Mouse (Mus musculus): ENCODE results near the gene Stox1. TPM values are rescaled to one million over a fixed set of nuclear protein-coding genes. Genes with fewer than 3 reads are reported as not detected.

Stox1 gene
- polyA plus RNA-seq, 1 experiment from 2014 or later, result 2.7 TPM

- no peak for ATAC-seq (ENCODE audit: low FRiP score)
- Histone ChIP-seq H3K9ac (ENCODE audit: low read depth, low read length) (no peak overlapping the region), H3K27me3 (ENCODE audit: control insufficient read depth, insufficient read depth, low read length) (no peaks in the 10 kb centered on the region), H3K9me3 (ENCODE audit: control insufficient read depth, low read length) (no peaks in the 10 kb centered on the region), H3K4me1 (replicated peaks; ENCODE audit: control insufficient read depth, insufficient read depth, low read length) (no peaks in the 10 kb centered on the region), H3K4me3 (ENCODE audit: low read depth, low read length) (no peak overlapping the region), H3K27ac (ENCODE audit: low read depth, low read length) (no peak overlapping the region), H3K36me3 (ENCODE audit: control insufficient read depth, insufficient read depth, low read length) (no peaks in the 10 kb centered on the region), H3K4me2 (replicated peaks; ENCODE audit: low read depth, low read length) (no peak overlapping the region)
- 67% methylated on average over 10 of the region's 10 CpGs for WGBS
- no peak for DNase-seq (ENCODE audit: low spot score)
Measured at GRCm38 (mm10) chr10:62713457-62713856, 12.5 kb downstream of the Stox1 start.

GRCm38 (mm10) chr10:62703579-62703978 lies 22.3 kb downstream of the Stox1 start:
- Histone ChIP-seq H3K27ac (ENCODE audit: low read depth, low read length) (no peak overlapping the region), H3K27me3 (ENCODE audit: control insufficient read depth, insufficient read depth, low read length) (no peaks in the 10 kb centered on the region), H3K4me3 (ENCODE audit: low read depth, low read length) (no peak overlapping the region), H3K9me3 (ENCODE audit: control insufficient read depth, low read length) (no peaks in the 10 kb centered on the region), H3K9ac (ENCODE audit: low read depth, low read length) (no peak overlapping the region), H3K4me2 (replicated peaks; ENCODE audit: low read depth, low read length) (no peak overlapping the region), H3K4me1 (replicated peaks; ENCODE audit: control insufficient read depth, insufficient read depth, low read length) (no peaks in the 10 kb centered on the region), H3K36me3 (ENCODE audit: control insufficient read depth, insufficient read depth, low read length) (no peaks in the 10 kb centered on the region)
- ATAC-seq (ENCODE audit: low FRiP score) (no peak), DNase-seq (ENCODE audit: low spot score) (no peak)
- 84% methylated on average over 4 of the region's 4 CpGs for WGBS

- ATAC-seq (ENCODE audit: low FRiP score) (no peak), DNase-seq (ENCODE audit: low spot score) (no peak)
- no peak overlapping the region for H3K27ac ChIP-seq (ENCODE audit: low read depth, low read length)
- no peaks in the 10 kb centered on the region for H3K36me3 ChIP-seq (ENCODE audit: control insufficient read depth, insufficient read depth, low read length)
- no peaks in the 10 kb centered on the region for H3K4me1 ChIP-seq (replicated peaks; ENCODE audit: control insufficient read depth, insufficient read depth, low read length)
- H3K27me3 ChIP-seq (ENCODE audit: control insufficient read depth, insufficient read depth, low read length), result no peaks in the 10 kb centered on the region
- H3K9ac ChIP-seq (ENCODE audit: low read depth, low read length), result no peak overlapping the region
- 82% methylated on average over 4 of the region's 4 CpGs for WGBS
- no peaks in the 10 kb centered on the region for H3K9me3 ChIP-seq (ENCODE audit: control insufficient read depth, low read length)
- H3K4me2 ChIP-seq (replicated peaks; ENCODE audit: low read depth, low read length), result no peak overlapping the region
- H3K4me3 ChIP-seq (ENCODE audit: low read depth, low read length), result no peak overlapping the region
Measured at GRCm38 (mm10) chr10:62702436-62702835, 23.5 kb downstream of the Stox1 start.

GRCm38 (mm10) chr10:62692771-62693170 lies 33.2 kb downstream of the Stox1 start:
- Histone ChIP-seq H3K9me3 (ENCODE audit: control insufficient read depth, low read length) (no peaks in the 10 kb centered on the region), H3K9ac (ENCODE audit: low read depth, low read length) (no peak overlapping the region), H3K4me2 (replicated peaks; ENCODE audit: low read depth, low read length) (no peak overlapping the region), H3K4me1 (replicated peaks; ENCODE audit: control insufficient read depth, insufficient read depth, low read length) (no peaks in the 10 kb centered on the region), H3K4me3 (ENCODE audit: low read depth, low read length) (no peak overlapping the region), H3K27me3 (ENCODE audit: control insufficient read depth, insufficient read depth, low read length) (no peaks in the 10 kb centered on the region; the same call in 1 of the 2 replicates), H3K27ac (ENCODE audit: low read depth, low read length) (no peak overlapping the region), H3K36me3 (ENCODE audit: control insufficient read depth, insufficient read depth, low read length) (no peaks in the 10 kb centered on the region)
- 60% methylated on average over 8 of the region's 8 CpGs for WGBS
- no peak for ATAC-seq (ENCODE audit: low FRiP score)
- DNase-seq (ENCODE audit: low spot score), result no peak

GRCm38 (mm10) chr10:62692244-62692643 lies 33.7 kb downstream of the Stox1 start:
- Histone ChIP-seq H3K4me2 (replicated peaks; ENCODE audit: low read depth, low read length) (no peak overlapping the region), H3K9ac (ENCODE audit: low read depth, low read length) (no peak overlapping the region), H3K27me3 (ENCODE audit: control insufficient read depth, insufficient read depth, low read length) (no peaks in the 10 kb centered on the region; the same call in 1 of the 2 replicates), H3K27ac (ENCODE audit: low read depth, low read length) (no peak overlapping the region), H3K4me3 (ENCODE audit: low read depth, low read length) (no peak overlapping the region), H3K9me3 (ENCODE audit: control insufficient read depth, low read length) (no peaks in the 10 kb centered on the region), H3K36me3 (ENCODE audit: control insufficient read depth, insufficient read depth, low read length) (no peaks in the 10 kb centered on the region), H3K4me1 (replicated peaks; ENCODE audit: control insufficient read depth, insufficient read depth, low read length) (peaks cover 4% of the 10 kb centered on the region; the same call in 1 of the 2 replicates)
- DNase-seq (ENCODE audit: low spot score) (no peak), ATAC-seq (ENCODE audit: low FRiP score) (no peak)
- WGBS, result 78% methylated on average over 3 of the region's 3 CpGs

- no peak overlapping the region for H3K4me3 ChIP-seq (ENCODE audit: low read depth, low read length)
- no peaks in the 10 kb centered on the region for H3K36me3 ChIP-seq (ENCODE audit: control insufficient read depth, insufficient read depth, low read length)
- WGBS, result 27% methylated on average over 15 of the region's 15 CpGs
- 0 out of 2 replicates have a peak overlapping the region, but pooled peaks have one; percentile 11 for H3K9ac ChIP-seq (ENCODE audit: low read depth, low read length)
- no peaks in the 10 kb centered on the region for H3K9me3 ChIP-seq (ENCODE audit: control insufficient read depth, low read length)
- DNase-seq (ENCODE audit: low spot score), result peak; percentile 67
- H3K27me3 ChIP-seq (ENCODE audit: control insufficient read depth, insufficient read depth, low read length), result peaks cover 17% of the 10 kb centered on the region
- peaks cover 4% of the 10 kb centered on the region; the same call in 1 of the 2 replicates for H3K4me1 ChIP-seq (replicated peaks; ENCODE audit: control insufficient read depth, insufficient read depth, low read length)
- no peak overlapping the region; the same call in 1 of the 2 replicates for H3K4me2 ChIP-seq (replicated peaks; ENCODE audit: low read depth, low read length)
- ATAC-seq (ENCODE audit: low FRiP score), result peak; percentile 88
- H3K27ac ChIP-seq (ENCODE audit: low read depth, low read length), result peak overlapping the region; percentile 71
Measured at GRCm38 (mm10) chr10:62687032-62687674, 38.8 kb downstream of the Stox1 start.

- no peak for DNase-seq (ENCODE audit: low spot score)
- no peaks in the 10 kb centered on the region for H3K9me3 ChIP-seq (ENCODE audit: control insufficient read depth, low read length)
- 64% methylated on average over 5 of the region's 5 CpGs for WGBS
- no peak overlapping the region for H3K4me2 ChIP-seq (replicated peaks; ENCODE audit: low read depth, low read length)
- no peak overlapping the region for H3K27ac ChIP-seq (ENCODE audit: low read depth, low read length)
- ATAC-seq (ENCODE audit: low FRiP score), result no peak
- H3K36me3 ChIP-seq (ENCODE audit: control insufficient read depth, insufficient read depth, low read length), result no peaks in the 10 kb centered on the region
- H3K27me3 ChIP-seq (ENCODE audit: control insufficient read depth, insufficient read depth, low read length), result peaks cover 17% of the 10 kb centered on the region
- H3K4me3 ChIP-seq (ENCODE audit: low read depth, low read length), result no peak overlapping the region
- peaks cover 4% of the 10 kb centered on the region; the same call in 1 of the 2 replicates for H3K4me1 ChIP-seq (replicated peaks; ENCODE audit: control insufficient read depth, insufficient read depth, low read length)
- H3K9ac ChIP-seq (ENCODE audit: low read depth, low read length), result no peak overlapping the region
Measured at GRCm38 (mm10) chr10:62683043-62683442, 42.9 kb downstream of the Stox1 start.

GRCm38 (mm10) chr10:62679833-62680232 lies 46.1 kb downstream of the Stox1 start:
- Histone ChIP-seq H3K9ac (ENCODE audit: low read depth, low read length) (no peak overlapping the region), H3K4me2 (replicated peaks; ENCODE audit: low read depth, low read length) (no peak overlapping the region), H3K9me3 (ENCODE audit: control insufficient read depth, low read length) (no peaks in the 10 kb centered on the region), H3K36me3 (ENCODE audit: control insufficient read depth, insufficient read depth, low read length) (no peaks in the 10 kb centered on the region), H3K4me1 (replicated peaks; ENCODE audit: control insufficient read depth, insufficient read depth, low read length) (no peaks in the 10 kb centered on the region), H3K4me3 (ENCODE audit: low read depth, low read length) (no peak overlapping the region), H3K27me3 (ENCODE audit: control insufficient read depth, insufficient read depth, low read length) (peaks cover 9% of the 10 kb centered on the region), H3K27ac (ENCODE audit: low read depth, low read length) (no peak overlapping the region)
- no peak for ATAC-seq (ENCODE audit: low FRiP score)
- no peak for DNase-seq (ENCODE audit: low spot score)
- WGBS, result 79% methylated on average over 1 of the region's 1 CpGs

GRCm38 (mm10) chr10:62677329-62677728 lies 48.6 kb downstream of the Stox1 start:
- WGBS, result 85% methylated on average over 5 of the region's 5 CpGs
- no peak overlapping the region for H3K9ac ChIP-seq (ENCODE audit: low read depth, low read length)
- no peaks in the 10 kb centered on the region for H3K36me3 ChIP-seq (ENCODE audit: control insufficient read depth, insufficient read depth, low read length)
- no peak for DNase-seq (ENCODE audit: low spot score)
- no peak overlapping the region for H3K4me3 ChIP-seq (ENCODE audit: low read depth, low read length)
- H3K4me2 ChIP-seq (replicated peaks; ENCODE audit: low read depth, low read length), result no peak overlapping the region
- no peak overlapping the region for H3K27ac ChIP-seq (ENCODE audit: low read depth, low read length)
- H3K27me3 ChIP-seq (ENCODE audit: control insufficient read depth, insufficient read depth, low read length), result no peaks in the 10 kb centered on the region
- no peaks in the 10 kb centered on the region for H3K4me1 ChIP-seq (replicated peaks; ENCODE audit: control insufficient read depth, insufficient read depth, low read length)
- no peak for ATAC-seq (ENCODE audit: low FRiP score)
- H3K9me3 ChIP-seq (ENCODE audit: control insufficient read depth, low read length), result no peaks in the 10 kb centered on the region
